Mouse (Mus musculus) forebrain, embryonic 13.5 days (tissue): ENCODE data around the gene Zfp866. TPM values are rescaled to one million over a fixed set of nuclear protein-coding genes. Genes with fewer than 3 reads are reported as not detected.

ENCODE experiments used
- ATAC-seq: fragments of 200-750 bp; cut with Nextera tagmentation; 2 replicates; pipeline ENCODE4 v1.8.0; 2017
- H3K27ac ChIP-seq: fragments of 300-500 bp; sonication (generic); 2 replicates; pipeline ENCODE4 v1.5.1; 2015; ENCODE audit warnings: inconsistent platforms, mild to moderate bottlenecking, moderate library complexity
- H3K27me3 ChIP-seq: fragments of 300-500 bp; sonication (generic); 2 replicates; pipeline ENCODE4 v1.6.1; 2015; ENCODE audit warnings: mild to moderate bottlenecking, inconsistent platforms
- H3K36me3 ChIP-seq: fragments of 300-500 bp; sonication (generic); 2 replicates; pipeline ENCODE4 v1.6.1; 2015; ENCODE audit warnings: mild to moderate bottlenecking, inconsistent platforms; ENCODE audit not compliant: poor library complexity, severe bottlenecking
- H3K4me1 ChIP-seq: fragments of 300-500 bp; sonication (generic); 2 replicates; pipeline ENCODE4 v1.6.1; 2015; ENCODE audit warnings: inconsistent platforms
- H3K4me2 ChIP-seq: fragments of 300-500 bp; sonication (generic); 2 replicates; pipeline ENCODE4 v1.6.1; 2015; ENCODE audit warnings: inconsistent platforms, mild to moderate bottlenecking, moderate library complexity
- H3K4me3 ChIP-seq: fragments of 300-500 bp; sonication (generic); 2 replicates; pipeline ENCODE4 v1.5.1; 2015; ENCODE audit warnings: mild to moderate bottlenecking, inconsistent platforms
- H3K9ac ChIP-seq: fragments of 300-500 bp; sonication (generic); 2 replicates; pipeline ENCODE4 v1.6.1; 2015; ENCODE audit warnings: mild to moderate bottlenecking, inconsistent platforms
- H3K9me3 ChIP-seq: fragments of 300-500 bp; sonication (generic); replicated peaks from 2 replicates; pipeline ENCODE4 v1.6.1; 2016; ENCODE audit warnings: inconsistent platforms
- WGBS: fragments of 180-500 bp; shearing (Covaris S2); methylation state at CpG from one replicate; pipeline ENCODE4 v1.1.7; 2015; 5-methylcytosine and 5-hydroxymethylcytosine counted together
- polyA plus RNA-seq: library from polyadenylated mRNA; unstranded; fragments of >200 nt; fragmentation: Nextera tagmentation; extraction: Ambion mirVana; gene quantifications from 2 replicates; pipeline ENCODE4 v1.2.1, GENCODE M21; 2015

The Zfp866 gene
- polyA plus RNA-seq, 1 experiment from 2014 or later, result 43.0 TPM

DNA sequence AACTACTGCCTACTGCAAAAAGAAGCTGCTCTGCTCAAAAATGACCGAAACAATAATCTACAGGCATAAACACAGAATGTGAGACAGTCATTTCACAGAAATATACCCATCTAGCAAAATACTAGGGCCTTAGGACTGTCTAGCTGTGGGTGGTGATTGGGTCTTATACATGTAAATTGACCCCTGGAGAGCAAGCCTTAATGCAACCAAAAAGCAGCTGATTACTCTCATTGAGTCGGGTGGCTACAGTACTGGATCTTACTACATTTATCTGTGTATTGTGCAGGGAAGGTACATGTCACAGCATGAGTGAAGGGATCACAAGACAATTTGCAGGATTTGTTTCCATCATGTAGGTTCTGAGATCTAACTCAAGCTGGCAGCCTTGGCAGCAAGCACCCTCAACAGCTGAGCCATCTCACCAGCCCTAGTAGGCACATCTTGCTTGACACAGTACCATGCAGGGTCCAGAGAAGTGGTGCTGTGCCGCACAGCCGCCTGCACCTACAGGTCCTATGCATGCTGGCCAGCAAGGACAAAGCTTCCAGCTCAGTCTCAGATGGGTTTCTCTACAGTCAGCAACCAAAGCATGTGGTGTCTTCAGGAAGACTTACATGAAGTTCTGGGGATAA lies 29.0 kb downstream of the Zfp866 start:
- Histone ChIP-seq H3K9me3 (peaks cover 8% of the 10 kb centered on the region), H3K4me2 (no peak overlapping the region), H3K9ac (no peak overlapping the region), H3K4me1 (no peaks in the 10 kb centered on the region), H3K36me3 (peaks cover 71% of the 10 kb centered on the region), H3K27me3 (no peaks in the 10 kb centered on the region), H3K27ac (no peak overlapping the region), H3K4me3 (no peak overlapping the region)
- no peak for ATAC-seq
- WGBS, result 91% methylated on average over 4 of the region's 4 CpGs

GRCm38 (mm10) chr8:69758316-69758715 lies 32.7 kb downstream of the Zfp866 start:
- Histone ChIP-seq H3K9ac (no peak overlapping the region), H3K27ac (no peak overlapping the region), H3K36me3 (peaks cover 54% of the 10 kb centered on the region), H3K4me2 (no peak overlapping the region), H3K9me3 (no peaks in the 10 kb centered on the region), H3K4me1 (no peaks in the 10 kb centered on the region), H3K4me3 (no peak overlapping the region), H3K27me3 (no peaks in the 10 kb centered on the region)
- WGBS, result 98% methylated on average over 5 of the region's 5 CpGs
- ATAC-seq, result no peak

DNA sequence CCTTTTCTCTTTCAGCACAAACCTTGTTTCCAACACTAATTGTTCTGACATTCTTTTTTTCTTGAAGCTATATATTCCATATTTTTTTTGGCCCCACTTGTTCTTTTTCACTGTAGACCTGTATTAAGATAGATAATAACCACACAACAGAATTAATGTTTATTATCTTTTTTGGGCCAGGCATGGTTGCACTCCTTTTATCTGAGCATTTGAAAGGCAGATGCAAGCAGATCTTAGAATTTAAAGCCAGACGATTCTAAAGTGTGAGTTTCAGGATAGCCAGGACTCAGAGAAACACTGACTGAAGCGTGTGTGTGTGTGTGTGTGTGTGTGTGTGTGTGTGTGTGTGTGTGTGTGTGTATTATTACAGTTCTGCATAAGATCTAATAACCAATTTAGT lies 38.5 kb downstream of the Zfp866 start:
- Histone ChIP-seq H3K27me3 (no peaks in the 10 kb centered on the region), H3K4me3 (no peak overlapping the region), H3K36me3 (peaks cover 21% of the 10 kb centered on the region), H3K4me1 (peaks cover 15% of the 10 kb centered on the region), H3K9me3 (no peaks in the 10 kb centered on the region), H3K27ac (no peak overlapping the region), H3K4me2 (no peak overlapping the region), H3K9ac (no peak overlapping the region)
- WGBS, result 95% methylated on average over 2 of the region's 2 CpGs
- ATAC-seq, result no peak

DNA sequence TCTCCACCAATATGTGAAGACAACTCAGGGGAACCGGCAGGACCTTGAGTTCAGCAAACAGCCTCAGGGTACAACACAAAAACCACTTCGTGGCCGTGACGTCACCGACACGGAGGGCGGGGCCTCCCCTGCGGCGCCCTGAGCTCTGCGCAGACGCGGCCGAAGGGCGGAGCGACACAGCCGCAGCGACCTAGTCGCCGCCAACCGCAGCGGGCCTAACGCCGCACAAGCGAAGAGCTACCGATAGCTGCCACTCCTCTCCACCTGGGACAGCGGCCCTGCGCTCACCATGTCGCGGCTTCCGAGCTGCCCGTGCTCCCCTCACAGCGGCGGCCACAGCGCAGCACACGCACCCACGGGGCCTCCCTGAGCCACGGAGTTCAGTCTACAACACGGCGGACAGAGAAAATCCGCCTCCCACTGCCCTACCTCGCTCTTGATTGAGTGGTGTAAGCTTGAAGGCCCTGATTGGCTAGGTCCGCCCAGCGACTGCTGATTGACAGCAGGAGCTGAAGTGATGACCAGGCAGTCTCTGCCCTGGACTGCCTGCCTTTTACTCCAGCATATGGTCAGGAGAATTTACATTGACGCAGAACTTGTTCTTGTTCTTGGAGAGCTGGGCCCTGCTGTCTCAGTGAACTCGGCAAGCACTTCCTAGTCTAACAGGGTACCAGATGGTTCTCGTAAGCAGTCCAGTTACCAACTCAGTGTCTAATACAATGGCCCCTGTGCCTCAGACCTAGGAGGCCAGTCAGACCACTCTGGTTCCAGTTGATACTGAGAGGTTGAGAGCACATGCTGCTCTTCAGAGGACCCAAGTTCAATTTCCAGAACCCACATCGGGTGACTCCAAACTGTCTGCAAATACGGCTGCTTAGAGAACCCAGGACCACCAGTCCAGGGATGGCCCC lies 41.2 kb downstream of the Zfp866 start, which contains the start of gene Zfp963:
TSS of gene Zfp963 (minus strand) at position 427 of the 911 bp plus-strand sequence.
- Histone ChIP-seq H3K27me3 (no peaks in the 10 kb centered on the region), H3K27ac (peak within 1 kb of the TSS; percentile 99), H3K4me1 (peaks cover 15% of the 10 kb centered on the region), H3K4me3 (peak within 1 kb of the TSS; percentile 75), H3K9me3 (no peaks in the 10 kb centered on the region), H3K9ac (peak within 1 kb of the TSS; percentile 88), H3K36me3 (peaks cover 10% of the 10 kb centered on the region), H3K4me2 (peak within 1 kb of the TSS; percentile 59)
- ATAC-seq, result peak; percentile 99
- 3% methylated on average over 48 of the region's 48 CpGs for WGBS

- ATAC-seq, result no peak
- H3K9ac ChIP-seq, result no peak overlapping the region
- no peaks in the 10 kb centered on the region for H3K4me1 ChIP-seq
- H3K27ac ChIP-seq, result no peak overlapping the region
- H3K36me3 ChIP-seq, result peaks cover 23% of the 10 kb centered on the region
- H3K27me3 ChIP-seq, result no peaks in the 10 kb centered on the region
- no peaks in the 10 kb centered on the region for H3K9me3 ChIP-seq
- 80% methylated on average over 2 of the region's 2 CpGs for WGBS
- H3K4me3 ChIP-seq, result no peak overlapping the region
- no peak overlapping the region for H3K4me2 ChIP-seq
Measured at GRCm38 (mm10) chr8:69741231-69741630, 49.7 kb downstream of the Zfp866 start.

- WGBS, result 86% methylated on average over 6 of the region's 6 CpGs
- H3K4me2 ChIP-seq, result no peak overlapping the region
- H3K4me1 ChIP-seq, result no peaks in the 10 kb centered on the region
- ATAC-seq, result no peak
- H3K9me3 ChIP-seq, result no peaks in the 10 kb centered on the region
- H3K4me3 ChIP-seq, result no peak overlapping the region
- H3K9ac ChIP-seq, result no peak overlapping the region
- H3K36me3 ChIP-seq, result peaks cover 23% of the 10 kb centered on the region
- no peaks in the 10 kb centered on the region for H3K27me3 ChIP-seq
- no peak overlapping the region for H3K27ac ChIP-seq
Measured at GRCm38 (mm10) chr8:69740763-69741162, 50.2 kb downstream of the Zfp866 start.

GRCm38 (mm10) chr8:69735495-69735894 lies 55.5 kb downstream of the Zfp866 start:
- H3K36me3 ChIP-seq, result no peaks in the 10 kb centered on the region
- no peaks in the 10 kb centered on the region for H3K4me1 ChIP-seq
- no peak overlapping the region for H3K27ac ChIP-seq
- WGBS, result 77% methylated on average over 1 of the region's 1 CpGs
- H3K9ac ChIP-seq, result no peak overlapping the region
- H3K27me3 ChIP-seq, result no peaks in the 10 kb centered on the region
- H3K4me2 ChIP-seq, result no peak overlapping the region
- no peaks in the 10 kb centered on the region for H3K9me3 ChIP-seq
- H3K4me3 ChIP-seq, result no peak overlapping the region
- no peak for ATAC-seq

DNA sequence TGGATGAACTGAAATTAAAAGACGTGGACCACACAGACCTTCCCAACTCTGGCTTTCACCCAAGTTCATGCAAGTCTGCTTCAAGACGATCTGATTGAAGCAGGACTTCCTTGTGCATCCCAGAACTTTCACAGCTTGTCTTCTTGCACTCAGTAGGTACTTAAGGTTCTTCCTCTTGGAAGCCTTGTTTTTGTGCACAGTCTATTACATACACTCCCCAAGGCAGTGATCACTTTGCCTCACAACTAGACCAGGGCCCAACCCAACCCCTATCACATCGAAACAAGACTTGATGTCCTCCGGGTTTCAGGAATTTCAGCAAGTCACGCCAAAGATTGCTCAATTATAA lies 73.8 kb downstream of the Zfp866 start:
- H3K9me3 ChIP-seq, result no peaks in the 10 kb centered on the region
- WGBS, result 44% methylated on average over 5 of the region's 5 CpGs
- H3K27ac ChIP-seq, result no peak overlapping the region; the same call in 1 of the 2 replicates
- H3K4me3 ChIP-seq, result peak overlapping the region; percentile 89
- peaks cover 9% of the 10 kb centered on the region; the same call in 1 of the 2 replicates for H3K36me3 ChIP-seq
- peak overlapping the region; percentile 50 for H3K4me2 ChIP-seq
- H3K4me1 ChIP-seq, result peaks cover 28% of the 10 kb centered on the region
- no peaks in the 10 kb centered on the region for H3K27me3 ChIP-seq
- no peak; the same call in 1 of the 2 replicates for ATAC-seq
- H3K9ac ChIP-seq, result no peak overlapping the region

GRCm38 (mm10) chr8:69716403-69717231 lies 74.4 kb downstream of the Zfp866 start:
- Histone ChIP-seq H3K9ac (peak overlapping the region; percentile 97), H3K4me2 (peak overlapping the region; percentile 56), H3K36me3 (peaks cover 14% of the 10 kb centered on the region; the same call in 1 of the 2 replicates), H3K27me3 (no peaks in the 10 kb centered on the region), H3K27ac (peak overlapping the region; percentile 100), H3K9me3 (no peaks in the 10 kb centered on the region), H3K4me3 (peak overlapping the region; percentile 89), H3K4me1 (peaks cover 28% of the 10 kb centered on the region)
- WGBS, result under 1% methylated on average over 52 of the region's 52 CpGs
- ATAC-seq, result peak; percentile 99

DNA sequence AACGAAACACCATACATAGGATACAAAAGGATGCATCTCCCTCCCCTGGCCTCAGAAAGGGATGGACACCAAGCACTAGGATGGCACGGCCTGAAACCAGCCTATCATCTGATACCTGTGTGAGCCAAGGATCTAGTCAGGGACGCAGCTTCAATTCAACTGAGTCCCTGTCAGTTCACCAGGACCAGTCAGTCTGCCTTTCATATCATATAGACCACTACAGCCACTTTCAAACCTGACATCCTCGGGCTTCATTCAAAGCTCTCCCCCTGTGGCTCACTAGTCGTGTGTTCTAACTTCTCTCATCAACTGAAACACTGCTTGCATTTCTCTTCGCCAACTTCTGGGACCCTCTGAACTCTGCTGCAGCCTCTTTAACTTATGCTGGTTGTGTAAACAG lies 75.6 kb downstream of the Zfp866 start:
- Histone ChIP-seq H3K36me3 (peaks cover 18% of the 10 kb centered on the region; the same call in 1 of the 2 replicates), H3K27ac (no peak overlapping the region), H3K9ac (peak overlapping the region; percentile 23), H3K4me3 (peak overlapping the region; percentile 89), H3K4me2 (peak overlapping the region; percentile 56), H3K9me3 (no peaks in the 10 kb centered on the region), H3K27me3 (no peaks in the 10 kb centered on the region), H3K4me1 (peaks cover 28% of the 10 kb centered on the region)
- 87% methylated on average over 6 of the region's 6 CpGs for WGBS
- ATAC-seq, result no peak

GRCm38 (mm10) chr8:69713516-69713915 lies 77.5 kb downstream of the Zfp866 start:
- Histone ChIP-seq H3K9ac (no peak overlapping the region), H3K36me3 (peaks cover 35% of the 10 kb centered on the region), H3K4me2 (no peak overlapping the region), H3K27ac (no peak overlapping the region), H3K4me1 (peaks cover 28% of the 10 kb centered on the region), H3K9me3 (no peaks in the 10 kb centered on the region), H3K4me3 (no peak overlapping the region), H3K27me3 (no peaks in the 10 kb centered on the region)
- 91% methylated on average over 8 of the region's 8 CpGs for WGBS
- no peak for ATAC-seq
